30 mouse cellular contexts compared by ENCODE assay signal in the genomic region with DNA sequence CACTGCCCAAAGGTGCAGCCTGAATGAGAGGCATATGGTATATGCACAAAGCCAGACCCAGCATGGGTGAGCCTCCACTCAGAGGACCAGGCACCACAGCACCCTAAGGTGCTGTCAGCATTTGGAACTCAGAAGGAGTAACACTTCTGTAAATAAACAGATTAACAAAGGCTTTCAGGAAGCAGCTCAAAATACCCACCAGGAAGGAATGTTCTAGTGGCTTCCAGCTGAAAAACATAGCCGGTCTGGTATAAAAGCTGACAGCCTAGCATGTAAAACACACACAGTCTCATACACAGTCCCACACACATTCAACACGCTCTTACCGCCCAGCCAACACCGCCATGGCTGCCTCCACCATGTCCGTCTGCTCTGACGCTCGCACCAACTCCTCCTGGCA. TPM values are rescaled to one million over a fixed set of nuclear protein-coding genes. Genes with fewer than 3 reads are reported as not detected.
"Had no signal": no experiment of that assay in that cellular context is flagged by ENCODE, and none has a peak within 500 bp of the region (broad histone marks: within the 10 kb centered on the region; RNA-seq: fewer than 3 reads in every experiment).

A gene (plus strand): TSS at position 301 of the 400 bp plus-strand sequence.

- H3K4me3 ChIP-seq: embryonic facial prominence, embryonic 10.5 days; embryonic facial prominence, embryonic 12.5 days; embryonic facial prominence, embryonic 13.5 days; embryonic facial prominence, embryonic 15.5 days; erythroblast, embryonic 14.5 days; forebrain, embryonic 10.5 days; forebrain, embryonic 12.5 days; forebrain, embryonic 13.5 days; forebrain, embryonic 15.5 days; gastrocnemius, adult 2 months; heart, adult 2 months had no signal

- H3K9me3 ChIP-seq: embryonic facial prominence, embryonic 10.5 days; embryonic facial prominence, embryonic 12.5 days; embryonic facial prominence, embryonic 15.5 days; forebrain, embryonic 10.5 days; forebrain, embryonic 12.5 days; forebrain, embryonic 13.5 days; forebrain, embryonic 15.5 days had no signal

- DNase-seq: cerebellum, adult 8-10 months; cerebellum, adult 9-10 months; cerebellum, adult 9-11 months; cerebellum, postnatal 14 days; cerebellum, postnatal 25 days; cerebellum, postnatal 36 days; embryo, embryonic 11 days; forebrain, postnatal 0 days; gastrocnemius, adult 2 months; gastrocnemius, postnatal 10 days; gastrocnemius, postnatal 25 days; gastrocnemius, postnatal 36 days; heart, adult 11 months had no signal

- H3K36me3 ChIP-seq: embryonic facial prominence, embryonic 10.5 days; embryonic facial prominence, embryonic 12.5 days; embryonic facial prominence, embryonic 13.5 days; embryonic facial prominence, embryonic 15.5 days; forebrain, embryonic 10.5 days; forebrain, embryonic 12.5 days; forebrain, embryonic 15.5 days had no signal

- H3K4me1 ChIP-seq: embryonic facial prominence, embryonic 12.5 days; embryonic facial prominence, embryonic 13.5 days; forebrain, embryonic 12.5 days; forebrain, embryonic 15.5 days had no signal

- H3K27ac ChIP-seq: embryonic facial prominence, embryonic 10.5 days; embryonic facial prominence, embryonic 12.5 days; embryonic facial prominence, embryonic 15.5 days; forebrain, embryonic 10.5 days; forebrain, embryonic 12.5 days; forebrain, embryonic 13.5 days; forebrain, embryonic 15.5 days; gastrocnemius, adult 2 months; heart, adult 2 months had no signal

- ATAC-seq: forebrain, embryonic 13.5 days; forebrain, embryonic 14.5 days; forebrain, embryonic 15.5 days; forebrain, embryonic 16.5 days; forebrain, postnatal 0 days had no signal

- H3K9ac ChIP-seq: embryonic facial prominence, embryonic 12.5 days; embryonic facial prominence, embryonic 13.5 days; embryonic facial prominence, embryonic 15.5 days; forebrain, embryonic 12.5 days; forebrain, embryonic 13.5 days; forebrain, embryonic 15.5 days; forebrain, postnatal 0 days had no signal

- H3K4me2 ChIP-seq: embryonic facial prominence, embryonic 12.5 days; embryonic facial prominence, embryonic 13.5 days; embryonic facial prominence, embryonic 15.5 days; forebrain, embryonic 12.5 days; forebrain, embryonic 13.5 days; forebrain, embryonic 15.5 days had no signal

- H3K27me3 ChIP-seq: embryonic facial prominence, embryonic 12.5 days; embryonic facial prominence, embryonic 13.5 days; embryonic facial prominence, embryonic 15.5 days; forebrain, embryonic 12.5 days; forebrain, embryonic 13.5 days; forebrain, embryonic 15.5 days had no signal

RNA-seq across cellular contexts. Expression of the gene that starts here (rescaled TPM):
- polyA plus RNA-seq: cortical plate, adult 2 months; embryonic facial prominence, embryonic 10.5 days; embryonic facial prominence, embryonic 11.5 days; embryonic facial prominence, embryonic 12.5 days; embryonic facial prominence, embryonic 13.5 days; erythroblast, embryonic 14.5 days; forebrain, embryonic 10.5 days; forebrain, embryonic 11.5 days; forebrain, embryonic 12.5 days; forebrain, embryonic 13.5 days; forebrain, embryonic 14.5 days; forebrain, embryonic 15.5 days; forebrain, embryonic 16.5 days; forebrain, postnatal 0 days; frontal cortex, adult 2 months; gonadal fat pad, adult 2 months; heart, adult 2 months had no signal
